Mouse (Mus musculus): ENCODE measurements at regions not wholly inside any gene's neighbourhood (a gene's known extent, or its start where the extent isn't known, plus 50 kb on each side); places are given as distances from the start of the nearest gene placed in this dataset.

DNA sequence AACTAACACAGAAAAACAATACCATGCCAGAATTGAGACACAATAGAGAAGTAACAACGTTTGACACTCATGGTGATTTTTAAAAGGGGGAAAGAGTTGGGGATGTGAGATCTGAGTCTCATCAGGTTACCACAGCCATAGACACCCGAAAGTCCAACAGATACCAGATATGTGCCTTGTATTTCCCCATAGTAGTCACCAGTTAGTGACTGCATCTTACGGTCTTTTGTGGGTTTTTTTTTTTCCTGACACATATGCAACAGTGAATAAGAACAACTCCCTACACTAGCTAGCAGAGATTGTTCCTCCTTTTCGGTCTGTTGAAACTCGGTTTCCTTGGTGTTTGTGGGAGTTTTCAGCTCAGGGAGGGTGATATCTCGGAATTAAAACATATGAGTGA, 127.4 kb downstream of the Zbtb18 start:
- H3K36me3 ChIP-seq (replicated peaks in 1 of 2; ENCODE audit: control insufficient read depth in 1 of 2, insufficient read depth in 1 of 2, low read length in 1 of 2), result no peaks in the 10 kb centered on the region
- H3K9me3 ChIP-seq (replicated peaks; ENCODE audit: low read length), result no peaks in the 10 kb centered on the region
- no peaks in the 10 kb centered on the region for H3K79me2 ChIP-seq (replicated peaks; ENCODE audit: control insufficient read depth, extremely low read depth, insufficient read depth, poor library complexity, severe bottlenecking)
- DNase-seq (ENCODE audit: extremely low read depth), result no peak
- H3K27me3 ChIP-seq (replicated peaks), result no peaks in the 10 kb centered on the region
- dilution Hi-C loops (cut with MboI; ENCODE audit: extremely low pct_ligation_motif_present, extremely low pct_unique_long_range_greater_than_20kb, low sequenced_read_pairs) (no loop called here), in situ Hi-C loops (cut with MboI; ENCODE audit: low pct_ligation_motif_present, low pct_unique_long_range_greater_than_20kb, low sequenced_read_pairs) (no loop called here)
- H3K27ac ChIP-seq (ENCODE audit: insufficient read depth, low read depth), result no peak overlapping the region
- no peak overlapping the region for H3K9ac ChIP-seq (ENCODE audit: insufficient read depth, low read depth)
- H3K4me2 ChIP-seq (ENCODE audit: insufficient read depth, low read depth, poor library complexity, severe bottlenecking), result no peak overlapping the region
- no peak overlapping the region for H3K4me3 ChIP-seq (replicated peaks in 1 of 3; ENCODE audit: low read depth in 2 of 3, low read length in 2 of 3, poor library complexity in 1 of 3)
- no peaks in the 10 kb centered on the region for H3K4me1 ChIP-seq (ENCODE audit: control insufficient read depth in 1 of 2, insufficient read depth in 2 of 2)
- no peak for TF ChIP-seq ZMIZ1 (IDR thresholded peaks at IDR 0.05; ENCODE audit: low read depth, low read length)

DNA sequence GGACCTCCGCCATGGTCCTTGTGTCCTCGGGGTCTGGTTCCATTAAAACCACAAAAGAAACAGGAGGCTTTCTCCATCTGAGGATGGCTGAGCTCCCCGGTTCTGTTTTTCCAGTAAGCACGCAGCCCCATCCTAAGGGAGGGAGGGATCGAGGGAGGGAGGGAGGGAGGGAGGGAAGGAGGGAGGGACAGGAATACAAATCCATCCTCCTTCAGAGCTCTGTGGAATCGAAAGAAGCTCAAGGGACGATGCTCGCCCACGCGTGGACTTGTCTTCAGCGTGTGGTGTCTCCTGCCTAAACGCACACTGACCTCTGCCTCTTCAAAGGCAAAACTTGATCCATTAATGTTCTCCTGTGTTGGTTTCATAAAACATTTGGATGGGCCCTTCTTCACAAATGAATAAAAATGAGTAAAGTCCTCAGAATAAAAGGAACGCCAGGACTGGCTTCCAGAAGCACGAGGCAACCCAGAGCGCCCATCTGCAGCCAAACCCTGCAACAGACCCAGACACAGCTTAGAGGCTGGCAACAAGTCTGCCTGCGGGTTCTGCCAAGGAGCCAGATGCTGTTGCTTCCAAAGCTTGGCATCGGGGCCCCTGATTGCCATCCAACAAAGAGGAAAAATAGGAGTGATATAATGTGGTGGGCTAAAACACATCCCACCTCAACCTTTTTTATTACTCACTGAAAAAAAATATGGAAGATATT, 131.0 kb downstream of the Zbtb18 start:
- Histone ChIP-seq H3K9me3 (replicated peaks; ENCODE audit: low read length) (peaks cover 3% of the 10 kb centered on the region), H3K4me2 (ENCODE audit: insufficient read depth, low read depth, poor library complexity, severe bottlenecking) (no peak overlapping the region), H3K27me3 (replicated peaks) (no peaks in the 10 kb centered on the region), H3K27ac (ENCODE audit: insufficient read depth, low read depth) (no peak overlapping the region), H3K9ac (ENCODE audit: insufficient read depth, low read depth) (no peak overlapping the region), H3K4me3 (replicated peaks in 1 of 3; ENCODE audit: low read depth in 2 of 3, low read length in 2 of 3, poor library complexity in 1 of 3) (no peak overlapping the region), H3K36me3 (replicated peaks in 1 of 2; ENCODE audit: control insufficient read depth in 1 of 2, insufficient read depth in 1 of 2, low read length in 1 of 2) (no peaks in the 10 kb centered on the region), H3K4me1 (ENCODE audit: control insufficient read depth in 1 of 2, insufficient read depth in 2 of 2) (no peaks in the 10 kb centered on the region), H3K79me2 (replicated peaks; ENCODE audit: control insufficient read depth, extremely low read depth, insufficient read depth, poor library complexity, severe bottlenecking) (no peaks in the 10 kb centered on the region)
- dilution Hi-C loops (cut with MboI; ENCODE audit: extremely low pct_ligation_motif_present, extremely low pct_unique_long_range_greater_than_20kb, low sequenced_read_pairs) (no loop called here), in situ Hi-C loops (cut with MboI; ENCODE audit: low pct_ligation_motif_present, low pct_unique_long_range_greater_than_20kb, low sequenced_read_pairs) (no loop called here)
- DNase-seq (ENCODE audit: extremely low read depth), result no peak
- no peak for TF ChIP-seq USF2 (conservative IDR thresholded peaks at IDR 0.05; ENCODE audit: low read depth, low read length)
- no peak for TF ChIP-seq CHD1 (IDR thresholded peaks at IDR 0.05; ENCODE audit: low read depth, low read length)
- no peak for TF ChIP-seq TCF12 (IDR thresholded peaks at IDR 0.05; ENCODE audit: low read depth, low read length)
- TF ChIP-seq IRF4 (IDR thresholded peaks at IDR 0.05; ENCODE audit: low read depth, low read length), result no peak
- TF ChIP-seq PAX5 (IDR thresholded peaks at IDR 0.05; ENCODE audit: low read length), result no peak
- no peak for TF ChIP-seq POLR2AphosphoS2 (IDR thresholded peaks at IDR 0.05; ENCODE audit: low read depth, low read length)
- TF ChIP-seq E2F4 (IDR thresholded peaks at IDR 0.05; ENCODE audit: insufficient replicate concordance, low read depth, low read length), result no peak
- TF ChIP-seq USF1 (IDR thresholded peaks at IDR 0.05; ENCODE audit: low read depth, low read length), result no peak
- no peak for TF ChIP-seq CHD2 (IDR thresholded peaks at IDR 0.05; ENCODE audit: low read length)
- TF ChIP-seq UBTF (IDR thresholded peaks at IDR 0.05; ENCODE audit: low read depth, low read length), result no peak
- no peak for TF ChIP-seq JUN (IDR thresholded peaks at IDR 0.05; ENCODE audit: insufficient read depth, low read depth, low read length)
- TF ChIP-seq MYC (IDR thresholded peaks at IDR 0.05; ENCODE audit: low read depth, low read length), result no peak
- TF ChIP-seq POLR2A (IDR thresholded peaks at IDR 0.05; ENCODE audit: low read depth, low read length), result no peak
- TF ChIP-seq MXI1 (IDR thresholded peaks at IDR 0.05; ENCODE audit: low read depth, low read length), result no peak
- TF ChIP-seq SIN3A (IDR thresholded peaks at IDR 0.05; ENCODE audit: low read length), result no peak
- TF ChIP-seq JUND (conservative IDR thresholded peaks at IDR 0.05; ENCODE audit: low read depth, low read length), result no peak
- TF ChIP-seq ZNF384 (IDR thresholded peaks at IDR 0.05; ENCODE audit: low read depth, low read length), result no peak
- TF ChIP-seq MEF2A (IDR thresholded peaks at IDR 0.05; ENCODE audit: borderline replicate concordance, low read depth, low read length), result no peak
- TF ChIP-seq KAT2A (IDR thresholded peaks at IDR 0.05; ENCODE audit: insufficient replicate concordance, low read length), result no peak
- no peak for TF ChIP-seq CTCF (conservative IDR thresholded peaks at IDR 0.05 in 1 of 2, IDR thresholded peaks at IDR 0.05 in 1 of 2; ENCODE audit: low read depth in 2 of 2, low read length in 2 of 2)

Measured in CH12.LX (cell line).